Mouse (Mus musculus): ENCODE data around the gene 9230102O04Rik. TPM values are rescaled to one million over a fixed set of nuclear protein-coding genes. Genes with fewer than 3 reads are reported as not detected.
A peak's percentile ranks its signal among the peaks of the same experiment; 100 is the strongest.

9230102O04Rik gene
- polyA plus RNA-seq, 1 experiment from 2014 or later: not detected

DNA sequence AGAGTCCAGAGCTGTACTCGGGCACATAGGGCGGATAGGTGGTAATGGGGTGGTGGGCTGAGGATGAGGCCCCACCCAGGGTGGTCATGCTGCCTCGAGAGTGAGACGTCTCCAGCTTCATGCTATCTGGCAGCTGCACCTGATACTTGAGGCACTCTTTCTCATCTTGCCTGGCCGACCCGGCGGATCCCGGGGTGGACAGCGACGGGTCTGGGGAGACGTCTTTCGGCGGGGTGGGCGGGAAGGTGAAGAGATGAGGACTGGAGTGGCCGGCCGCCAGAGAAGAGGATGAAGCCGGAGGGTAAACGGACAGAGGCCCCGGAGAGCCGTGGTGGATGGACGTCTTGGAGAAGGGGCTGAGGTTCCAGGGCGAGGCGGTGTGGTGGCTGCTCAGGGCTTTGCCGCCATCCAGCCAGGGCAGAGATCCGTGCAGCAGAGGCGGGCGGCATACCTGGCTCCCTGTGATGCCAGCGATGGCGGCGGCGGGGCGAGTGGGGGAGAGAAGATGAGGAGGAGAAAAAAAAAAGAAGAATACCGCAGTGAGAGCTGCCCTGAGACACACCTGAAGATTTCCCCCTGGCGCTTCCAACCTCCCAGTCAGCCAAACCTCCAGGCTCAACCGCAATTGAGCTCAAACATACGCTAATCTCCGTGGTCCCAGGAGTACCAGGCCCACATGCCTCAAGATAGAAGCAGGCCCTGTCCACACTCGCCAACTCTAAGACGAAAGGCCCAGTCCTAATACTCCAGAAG is 14.7 kb downstream of the 9230102O04Rik start:
- no peak overlapping the region for H3K9ac ChIP-seq (ENCODE audit: low read length)
- H3K9me3 ChIP-seq (ENCODE audit: control insufficient read depth, low read length): no peaks in the 10 kb centered on the region
- DNase-seq (ENCODE audit: low spot score) (no peak), ATAC-seq (ENCODE audit: low FRiP score, low TSS enrichment) (no peak)
- H3K4me2 ChIP-seq (replicated peaks; ENCODE audit: low read depth): peak overlapping the region; percentile 23
- 19% methylated on average over 39 of the region's 39 CpGs for WGBS
- H3K27ac ChIP-seq (replicated peaks): no peak overlapping the region
- H3K36me3 ChIP-seq (ENCODE audit: control insufficient read depth, insufficient read depth, low read length): no peaks in the 10 kb centered on the region
- H3K27me3 ChIP-seq (ENCODE audit: control insufficient read depth, insufficient read depth, low read length): 0 out of 2 replicates have a peak, but pooled peaks cover 2% of the 10 kb centered on the region
- H3K4me3 ChIP-seq (ENCODE audit: low read depth, low read length): 0 out of 2 replicates have a peak overlapping the region, but pooled peaks have one; percentile 4
- H3K4me1 ChIP-seq (replicated peaks; ENCODE audit: control insufficient read depth, insufficient read depth): peaks cover 4% of the 10 kb centered on the region; the same call in 1 of the 2 replicates
- TF ChIP-seq CTCF (IDR thresholded peaks at IDR 0.05; ENCODE audit: low read depth) (no peak), EP300 (optimal IDR thresholded peaks at IDR 0.05) (no peak)

DNA sequence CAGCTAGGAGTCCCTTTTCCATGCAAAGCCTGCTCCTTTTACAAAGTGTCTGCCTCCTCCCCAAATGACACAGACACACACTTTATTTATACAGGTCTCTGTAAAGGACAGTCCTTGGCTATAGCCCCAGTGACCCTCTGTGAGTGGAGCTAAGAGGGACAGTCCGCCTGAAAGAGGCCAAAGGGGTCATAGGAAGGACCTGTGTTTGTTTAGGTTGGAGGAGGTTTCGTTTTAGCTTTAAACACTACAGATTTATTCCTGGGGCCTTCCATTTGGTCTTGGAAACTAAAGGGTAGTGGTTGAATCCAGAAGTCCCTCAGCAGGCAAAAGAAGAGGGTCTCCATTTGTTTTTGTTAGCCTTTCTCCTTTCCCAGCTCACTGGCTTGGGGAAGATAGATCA is 15.6 kb downstream of the 9230102O04Rik start:
- no peak overlapping the region for H3K4me3 ChIP-seq (ENCODE audit: low read depth, low read length)
- 0 out of 2 replicates have a peak, but pooled peaks cover 2% of the 10 kb centered on the region for H3K4me1 ChIP-seq (replicated peaks; ENCODE audit: control insufficient read depth, insufficient read depth)
- H3K9me3 ChIP-seq (ENCODE audit: control insufficient read depth, low read length): no peaks in the 10 kb centered on the region
- no peak overlapping the region for H3K9ac ChIP-seq (ENCODE audit: low read length)
- H3K27ac ChIP-seq (replicated peaks): no peak overlapping the region
- H3K36me3 ChIP-seq (ENCODE audit: control insufficient read depth, insufficient read depth, low read length): no peaks in the 10 kb centered on the region
- 50% methylated on average over 2 of the region's 2 CpGs for WGBS
- ATAC-seq (ENCODE audit: low FRiP score, low TSS enrichment) (no peak), DNase-seq (ENCODE audit: low spot score) (no peak)
- TF ChIP-seq EP300 (optimal IDR thresholded peaks at IDR 0.05) (no peak), CTCF (IDR thresholded peaks at IDR 0.05; ENCODE audit: low read depth) (no peak)
- H3K27me3 ChIP-seq (ENCODE audit: control insufficient read depth, insufficient read depth, low read length): 0 out of 2 replicates have a peak, but pooled peaks cover 2% of the 10 kb centered on the region
- no peak overlapping the region for H3K4me2 ChIP-seq (replicated peaks; ENCODE audit: low read depth)

DNA sequence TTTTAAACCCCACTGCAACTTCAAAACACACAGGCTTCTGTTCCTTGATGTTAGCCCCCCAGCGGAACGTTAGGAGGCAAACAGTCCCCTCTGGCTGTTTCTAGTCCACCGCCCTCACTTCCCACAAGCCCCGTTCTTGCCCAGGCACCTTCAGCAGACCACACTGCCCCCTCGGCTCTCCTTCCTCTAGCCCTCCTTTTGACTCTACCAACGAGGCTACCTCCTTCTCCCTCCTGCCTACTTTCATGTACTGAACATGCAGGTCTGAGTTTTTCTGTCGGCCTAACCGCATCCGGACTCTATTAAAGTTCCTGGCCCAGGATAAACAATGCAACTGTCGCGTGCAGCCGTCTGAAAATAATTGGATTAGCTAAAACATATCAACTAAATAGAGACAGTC is 16.7 kb downstream of the 9230102O04Rik start:
- Histone ChIP-seq H3K4me1 (replicated peaks; ENCODE audit: control insufficient read depth, insufficient read depth) (no peaks in the 10 kb centered on the region), H3K36me3 (ENCODE audit: control insufficient read depth, insufficient read depth, low read length) (no peaks in the 10 kb centered on the region), H3K9ac (ENCODE audit: low read length) (no peak overlapping the region), H3K9me3 (ENCODE audit: control insufficient read depth, low read length) (no peaks in the 10 kb centered on the region), H3K4me2 (replicated peaks; ENCODE audit: low read depth) (no peak overlapping the region), H3K27me3 (ENCODE audit: control insufficient read depth, insufficient read depth, low read length) (0 out of 2 replicates have a peak, but pooled peaks cover 2% of the 10 kb centered on the region), H3K27ac (replicated peaks) (no peak overlapping the region), H3K4me3 (ENCODE audit: low read depth, low read length) (no peak overlapping the region)
- TF ChIP-seq CTCF (IDR thresholded peaks at IDR 0.05; ENCODE audit: low read depth): no peak
- no peak for TF ChIP-seq EP300 (optimal IDR thresholded peaks at IDR 0.05)
- 25% methylated on average over 12 of the region's 12 CpGs for WGBS
- ATAC-seq (ENCODE audit: low FRiP score, low TSS enrichment) (no peak), DNase-seq (ENCODE audit: low spot score) (no peak)

DNA sequence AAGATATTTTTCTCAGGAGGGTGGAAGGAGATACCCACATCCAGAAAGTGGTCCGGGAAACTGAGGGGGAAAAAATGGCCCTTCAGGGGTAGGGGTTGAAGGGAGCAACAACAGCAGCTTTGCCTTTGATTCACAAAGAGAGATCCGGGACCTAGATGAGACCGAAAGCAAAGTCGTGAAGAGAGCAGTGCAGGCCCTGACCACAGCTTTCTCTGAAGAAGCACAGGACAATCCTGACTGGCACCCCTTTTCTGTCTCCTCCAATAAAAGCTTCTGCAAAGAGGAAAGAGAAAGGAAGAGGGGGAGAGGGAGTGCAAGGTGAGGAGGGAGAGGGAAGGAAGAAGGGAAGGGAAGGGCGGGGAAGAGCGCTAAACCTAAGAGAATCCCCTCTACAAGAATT is 17.5 kb downstream of the 9230102O04Rik start:
- H3K9ac ChIP-seq (ENCODE audit: low read length): no peak overlapping the region
- no peaks in the 10 kb centered on the region for H3K36me3 ChIP-seq (ENCODE audit: control insufficient read depth, insufficient read depth, low read length)
- H3K4me2 ChIP-seq (replicated peaks; ENCODE audit: low read depth): no peak overlapping the region
- H3K4me3 ChIP-seq (ENCODE audit: low read depth, low read length): no peak overlapping the region
- H3K4me1 ChIP-seq (replicated peaks; ENCODE audit: control insufficient read depth, insufficient read depth): no peaks in the 10 kb centered on the region
- H3K9me3 ChIP-seq (ENCODE audit: control insufficient read depth, low read length): no peaks in the 10 kb centered on the region
- H3K27ac ChIP-seq (replicated peaks): no peak overlapping the region
- DNase-seq (ENCODE audit: low spot score): no peak
- WGBS: 59% methylated on average over 6 of the region's 6 CpGs
- 0 out of 2 replicates have a peak, but pooled peaks cover 2% of the 10 kb centered on the region for H3K27me3 ChIP-seq (ENCODE audit: control insufficient read depth, insufficient read depth, low read length)
- no peak for ATAC-seq (ENCODE audit: low FRiP score, low TSS enrichment)
- TF ChIP-seq EP300 (optimal IDR thresholded peaks at IDR 0.05) (no peak), CTCF (IDR thresholded peaks at IDR 0.05; ENCODE audit: low read depth) (no peak)

DNA sequence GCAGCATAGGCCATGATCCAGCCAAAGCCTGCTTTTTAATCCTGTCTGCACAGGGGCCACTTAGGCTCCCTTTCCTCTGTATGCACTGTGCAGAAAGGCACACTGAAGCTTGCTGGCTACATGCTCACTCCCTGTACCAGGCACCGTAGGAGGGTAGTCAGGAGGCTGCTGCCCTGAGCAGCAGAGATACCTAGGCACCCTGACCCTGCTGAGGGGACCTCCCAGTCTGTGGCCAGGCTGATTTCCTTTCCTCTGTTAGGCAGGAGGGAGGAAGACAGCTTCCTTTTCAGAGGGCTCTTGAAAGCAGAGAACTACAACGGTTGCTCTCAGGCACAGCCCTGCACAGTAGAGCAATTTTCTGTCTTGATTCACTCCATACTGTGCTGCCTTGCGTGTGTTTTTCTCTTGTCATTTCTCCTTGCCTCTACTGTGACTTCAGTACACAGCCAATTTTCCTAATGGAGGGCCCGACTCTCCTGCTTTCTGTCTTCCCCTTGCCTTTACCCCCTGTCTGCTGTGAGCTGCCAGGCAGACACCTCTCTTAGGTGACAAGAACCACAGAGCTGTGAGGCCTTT is 18.1 kb downstream of the 9230102O04Rik start:
- H3K4me2 ChIP-seq (replicated peaks; ENCODE audit: low read depth): no peak overlapping the region
- no peak for DNase-seq (ENCODE audit: low spot score)
- no peak for ATAC-seq (ENCODE audit: low FRiP score, low TSS enrichment)
- no peak overlapping the region for H3K4me3 ChIP-seq (ENCODE audit: low read depth, low read length)
- no peaks in the 10 kb centered on the region for H3K9me3 ChIP-seq (ENCODE audit: control insufficient read depth, low read length)
- H3K4me1 ChIP-seq (replicated peaks; ENCODE audit: control insufficient read depth, insufficient read depth): no peaks in the 10 kb centered on the region
- no peak overlapping the region for H3K9ac ChIP-seq (ENCODE audit: low read length)
- no peak for TF ChIP-seq CTCF (IDR thresholded peaks at IDR 0.05; ENCODE audit: low read depth)
- no peak for TF ChIP-seq EP300 (optimal IDR thresholded peaks at IDR 0.05)
- H3K27me3 ChIP-seq (ENCODE audit: control insufficient read depth, insufficient read depth, low read length): 0 out of 2 replicates have a peak, but pooled peaks cover 2% of the 10 kb centered on the region
- no peak overlapping the region for H3K27ac ChIP-seq (replicated peaks)
- WGBS: 56% methylated on average over 4 of the region's 4 CpGs
- no peaks in the 10 kb centered on the region for H3K36me3 ChIP-seq (ENCODE audit: control insufficient read depth, insufficient read depth, low read length)

All from stomach, postnatal 0 days (tissue).